ENCODE assay signal across 22 mouse cellular contexts in the genomic region with DNA sequence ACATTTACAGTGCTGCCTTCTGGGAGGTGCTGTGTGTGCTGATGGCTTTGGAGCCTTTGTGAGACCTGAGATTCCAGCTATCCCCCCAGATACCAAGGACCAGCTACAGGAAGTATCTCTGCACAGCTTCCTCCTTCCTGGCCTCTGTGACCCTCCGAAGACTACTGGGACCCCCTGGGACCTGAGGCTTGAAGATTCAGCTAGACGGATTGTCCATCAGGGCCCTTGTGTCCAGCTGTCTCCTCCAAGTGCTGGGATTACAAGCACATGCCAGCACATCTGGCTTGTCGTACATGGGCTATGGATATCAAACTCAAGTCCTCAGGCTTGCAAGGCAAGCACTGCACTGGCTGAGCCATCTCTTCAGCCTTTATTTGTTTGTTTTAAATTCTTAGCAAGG.
DNase-seq lines count a peak whose midpoint lies in the region; ATAC-seq lines count a peak whose summit lies in the region.
"Had no signal": no experiment of that assay in that cellular context is flagged by ENCODE, and none has a peak within 500 bp of the region (broad histone marks: within the 10 kb centered on the region; RNA-seq: fewer than 3 reads in every experiment).

No protein-coding gene starts in this region.

- peaks cover 9% of the 10 kb centered on the region for H3K4me1 ChIP-seq in neural tube, embryonic 13.5 days (replicated peaks)
- H3K4me1 ChIP-seq in neural tube, embryonic 15.5 days: peaks cover 22% of the 10 kb centered on the region

- H3K27ac ChIP-seq in neural tube, embryonic 13.5 days (replicated peaks): 0 out of 2 replicates have a peak overlapping the region, but pooled peaks have one; percentile 1
- H3K27ac ChIP-seq in neural tube, embryonic 15.5 days (replicated peaks): no peak overlapping the region
- H3K27ac ChIP-seq: hindbrain, embryonic 15.5 days; left cerebral cortex, adult 2 months had no signal

- H3K9me3 ChIP-seq in neural tube, embryonic 13.5 days: no peaks in the 10 kb centered on the region
- no peaks in the 10 kb centered on the region for H3K9me3 ChIP-seq in neural tube, embryonic 15.5 days (replicated peaks)
- H3K9me3 ChIP-seq: heart, embryonic 12.5 days; hindbrain, embryonic 15.5 days had no signal

- no peak overlapping the region for H3K4me2 ChIP-seq in neural tube, embryonic 13.5 days
- no peak overlapping the region for H3K4me2 ChIP-seq in neural tube, embryonic 15.5 days
- H3K4me2 ChIP-seq: heart, embryonic 12.5 days; hindbrain, embryonic 15.5 days; liver, embryonic 11.5 days had no signal

- H3K27me3 ChIP-seq in neural tube, embryonic 13.5 days: no peaks in the 10 kb centered on the region
- no peaks in the 10 kb centered on the region for H3K27me3 ChIP-seq in neural tube, embryonic 15.5 days (replicated peaks)
- H3K27me3 ChIP-seq: CH12.LX; heart, embryonic 12.5 days; hindbrain, embryonic 15.5 days had no signal

- H3K9ac ChIP-seq in neural tube, embryonic 13.5 days: no peak overlapping the region
- H3K9ac ChIP-seq in neural tube, embryonic 15.5 days (replicated peaks): no peak overlapping the region
- H3K9ac ChIP-seq: heart, embryonic 12.5 days; hindbrain, embryonic 15.5 days had no signal

- peak; percentile 41 for DNase-seq in gastrocnemius, adult 18-20 months (ENCODE audit: low spot score)
- no peak for DNase-seq in gastrocnemius, postnatal 10 days
- peak; percentile 52 for DNase-seq in gastrocnemius, postnatal 25 days
- DNase-seq in lung, postnatal 14 days: no peak
- DNase-seq in frontal cortex, postnatal 36 days (ENCODE audit: low spot score in 2 of 2): no peak
- DNase-seq: cerebellum, adult 11-12 months; cerebellum, postnatal 36 days; kidney, postnatal 25 days; left cerebral cortex, postnatal 4 days; lung, adult 18-20 months; lung, postnatal 36 days; retina, postnatal 1 day; thymus, postnatal 36 days had no signal

- H3K36me3 ChIP-seq in neural tube, embryonic 13.5 days: no peaks in the 10 kb centered on the region
- no peaks in the 10 kb centered on the region for H3K36me3 ChIP-seq in neural tube, embryonic 15.5 days
- H3K36me3 ChIP-seq: heart, embryonic 12.5 days; hindbrain, embryonic 15.5 days had no signal

- H3K4me3 ChIP-seq in neural tube, embryonic 13.5 days: no peak overlapping the region
- H3K4me3 ChIP-seq in neural tube, embryonic 15.5 days (replicated peaks): no peak overlapping the region
- H3K4me3 ChIP-seq: heart, embryonic 12.5 days; hindbrain, embryonic 15.5 days; left cerebral cortex, adult 2 months had no signal

- WGBS in neural tube, embryonic 13.5 days: 70% methylated on average over 3 of the region's 3 CpGs
- 71% methylated on average over 3 of the region's 3 CpGs for WGBS in neural tube, embryonic 15.5 days

- ATAC-seq in neural tube, embryonic 13.5 days (ENCODE audit: low read depth): no peak
- ATAC-seq in neural tube, embryonic 15.5 days (ENCODE audit: low FRiP score): no peak
- ATAC-seq: intestine, embryonic 16.5 days; midbrain, embryonic 16.5 days had no signal

Comparison
In these comparisons a context has a peak if more than half of its experiments do, and no peak if none do; other contexts are left out.
1. DNase-seq: peak in gastrocnemius, adult 18-20 months (single experiment) and gastrocnemius, postnatal 25 days (single experiment); none in gastrocnemius, postnatal 10 days (single experiment), lung, postnatal 14 days (single experiment) and frontal cortex, postnatal 36 days (0 of 2).